In genomic region chr3:95965518-95966451, GRCm38 (mm10) we compare ENCODE assay signal across 8 mouse cellular contexts. TPM values are rescaled to one million over a fixed set of nuclear protein-coding genes. Genes with fewer than 3 reads are reported as not detected.
A peak's percentile ranks its signal among the peaks of the same experiment; 100 is the strongest.
DNase-seq lines count a peak whose midpoint lies in the region; ATAC-seq and TF ChIP-seq lines count a peak whose summit lies in the region.

No protein-coding gene starts in this region.

- H3K4me3 ChIP-seq in kidney, postnatal 0 days (replicated peaks; ENCODE audit: low read depth, low read length) = no peak overlapping the region
- no peak overlapping the region; a peak in 1 of 4 replicates for H3K4me3 ChIP-seq in ES-E14 (ENCODE audit: insufficient read depth in 1 of 2, low read depth in 1 of 2, low read length in 2 of 2, poor library complexity in 1 of 2, severe bottlenecking in 1 of 2)
- H3K4me3 ChIP-seq in cortical plate, adult 2 months (ENCODE audit: insufficient read depth, low read length) = no peak overlapping the region
- H3K4me3 ChIP-seq in hindbrain, embryonic 13.5 days = peak overlapping the region; percentile 14; the same call in 1 of the 2 replicates

- no peak overlapping the region for H3K9ac ChIP-seq in kidney, postnatal 0 days (ENCODE audit: low read depth, low read length)
- no peak overlapping the region for H3K9ac ChIP-seq in ES-E14 (ENCODE audit: insufficient read depth, low read depth, low read length, poor library complexity, severe bottlenecking)
- no peak overlapping the region; the same call in 1 of the 2 replicates for H3K9ac ChIP-seq in hindbrain, embryonic 13.5 days

- no peak overlapping the region for H3K27ac ChIP-seq in kidney, postnatal 0 days
- no peak overlapping the region for H3K27ac ChIP-seq in ES-E14 (ENCODE audit: insufficient read depth, low read depth, low read length, poor library complexity, severe bottlenecking)
- no peak overlapping the region for H3K27ac ChIP-seq in cortical plate, adult 2 months (ENCODE audit: insufficient read depth, low read length)
- H3K27ac ChIP-seq in hindbrain, embryonic 13.5 days = no peak overlapping the region

- H3K27me3 ChIP-seq in kidney, postnatal 0 days (ENCODE audit: insufficient read depth, low read length) = no peaks in the 10 kb centered on the region
- no peaks in the 10 kb centered on the region for H3K27me3 ChIP-seq in hindbrain, embryonic 13.5 days

- peak overlapping the region; percentile 31; the same call in 1 of the 2 replicates for H3K4me2 ChIP-seq in kidney, postnatal 0 days (ENCODE audit: low read length)
- peak overlapping the region; percentile 46 for H3K4me2 ChIP-seq in hindbrain, embryonic 13.5 days

- H3K9me3 ChIP-seq in kidney, postnatal 0 days (replicated peaks; ENCODE audit: low read length) = no peaks in the 10 kb centered on the region
- no peaks in the 10 kb centered on the region for H3K9me3 ChIP-seq in ES-E14 (ENCODE audit: control insufficient read depth, insufficient read depth, low read depth, low read length)
- no peaks in the 10 kb centered on the region for H3K9me3 ChIP-seq in hindbrain, embryonic 13.5 days

- peak; percentile 72 for TF ChIP-seq CTCF in kidney, postnatal 0 days (IDR thresholded peaks at IDR 0.05; ENCODE audit: low read depth)
- TF ChIP-seq CTCF in cortical plate, adult 2 months (IDR thresholded peaks at IDR 0.05; ENCODE audit: extremely low read depth, insufficient read depth, low read length) = peak; percentile 47; the same call in 1 of the 2 replicates

- H3K4me1 ChIP-seq in kidney, postnatal 0 days (replicated peaks; ENCODE audit: insufficient read depth, low read length) = no peaks in the 10 kb centered on the region
- H3K4me1 ChIP-seq in ES-E14 (ENCODE audit: control insufficient read depth in 2 of 2, insufficient read depth in 2 of 2, low read length in 2 of 2, poor library complexity in 1 of 2) = no peaks in the 10 kb centered on the region
- peaks cover 1% of the 10 kb centered on the region; the same call in 1 of the 2 replicates for H3K4me1 ChIP-seq in cortical plate, adult 2 months (ENCODE audit: control insufficient read depth, insufficient read depth, low read length)
- peaks cover 5% of the 10 kb centered on the region for H3K4me1 ChIP-seq in hindbrain, embryonic 13.5 days (replicated peaks)

- 8% methylated on average over 7 of the region's 7 CpGs for WGBS in kidney, postnatal 0 days
- WGBS in hindbrain, embryonic 13.5 days = 12% methylated on average over 7 of the region's 7 CpGs

- peak; percentile 76 for DNase-seq in kidney, postnatal 0 days (ENCODE audit: low spot score)
- DNase-seq in kidney, adult 11 months = no peak
- no peak for DNase-seq in ES-E14 (ENCODE audit: low read depth, low spot score)
- peak; percentile 23 for DNase-seq in lung, postnatal 25 days (ENCODE audit: low spot score)
- DNase-seq in thymus, postnatal 0 days (ENCODE audit: low spot score) = peak; percentile 79
- DNase-seq in urinary bladder, postnatal 36 days (ENCODE audit: low spot score in 2 of 2) = no peak

- no peak for TF ChIP-seq POLR2A in cortical plate, adult 2 months (IDR thresholded peaks at IDR 0.05; ENCODE audit: extremely low read depth, insufficient read depth, low read length)

- in situ Hi-C loops in ES-E14 (cut with MboI; ENCODE audit: low sequenced_read_pairs in 2 of 2, unreplicated experiment in 2 of 2) = no loop called here

- no peaks in the 10 kb centered on the region for H3K36me3 ChIP-seq in kidney, postnatal 0 days (ENCODE audit: insufficient read depth, low read length)
- no peaks in the 10 kb centered on the region for H3K36me3 ChIP-seq in ES-E14 (ENCODE audit: control insufficient read depth, insufficient read depth, low read length, poor library complexity, severe bottlenecking)
- H3K36me3 ChIP-seq in hindbrain, embryonic 13.5 days = no peaks in the 10 kb centered on the region

- no peak for ATAC-seq in kidney, postnatal 0 days (replicated peaks; ENCODE audit: low FRiP score, low read depth)
- ATAC-seq in hindbrain, embryonic 13.5 days (ENCODE audit: low FRiP score) = 0 out of 2 replicates have a peak, but pooled peaks have one; percentile 54

TF ChIP-seq in ES-E14, 5 proteins besides CTCF, POLR2A, EP300 and RAD21:
- TF ChIP-seq CHD2 (IDR thresholded peaks at IDR 0.05; ENCODE audit: low read depth, low read length) = no peak
- peak; percentile 72 for TF ChIP-seq ZC3H11A (IDR thresholded peaks at IDR 0.05; ENCODE audit: borderline replicate concordance, low read depth, low read length)
- TF ChIP-seq HCFC1 (IDR thresholded peaks at IDR 0.05; ENCODE audit: borderline replicate concordance, insufficient read depth, low read length) = no peak
- TF ChIP-seq MAFK (IDR thresholded peaks at IDR 0.05; ENCODE audit: insufficient read depth, low read depth, low read length) = no peak
- TF ChIP-seq ZNF384 (IDR thresholded peaks at IDR 0.05; ENCODE audit: low read depth, low read length) = no peak

RNA-seq across cellular contexts. Expression of gene Plekho1, which starts 30.0 kb away (rescaled TPM):
- polyA plus RNA-seq in kidney, postnatal 0 days (2015; fragmentation: Nextera tagmentation; extraction: Ambion mirVana) = 41.5 and 42.5 TPM in 2 replicates
- total RNA-seq in ES-E14 (2012; rRNA removed) = 12.0 and 19.6 TPM in 2 replicates
- 133 and 134 TPM in 2 replicates for polyA plus RNA-seq in cortical plate, adult 2 months (2012; rRNA removed)
- 59.5 and 65.4 TPM in 2 replicates for polyA plus RNA-seq in hindbrain, embryonic 13.5 days (2015; fragmentation: Nextera tagmentation; extraction: Ambion mirVana)
- 36.8 and 37.0 TPM in 2 replicates for polyA plus RNA-seq in thymus, postnatal 0 days (2015; fragmentation: Nextera tagmentation; extraction: Ambion mirVana)

RNA-seq across cellular contexts. Expression of gene Anp32e, which starts 36.7 kb away (rescaled TPM):
- 128 and 151 TPM in 2 replicates for polyA plus RNA-seq in kidney, postnatal 0 days (2015; fragmentation: Nextera tagmentation; extraction: Ambion mirVana)
- total RNA-seq in ES-E14 (2012; rRNA removed) = 40.9 and 50.8 TPM in 2 replicates
- 69.8 and 85.5 TPM in 2 replicates for polyA plus RNA-seq in cortical plate, adult 2 months (2012; rRNA removed)
- polyA plus RNA-seq in hindbrain, embryonic 13.5 days (2015; fragmentation: Nextera tagmentation; extraction: Ambion mirVana) = 167 and 175 TPM in 2 replicates
- 463 and 541 TPM in 2 replicates for polyA plus RNA-seq in thymus, postnatal 0 days (2015; fragmentation: Nextera tagmentation; extraction: Ambion mirVana)

Comparison
In these comparisons a context has a peak if more than half of its experiments do, and no peak if none do; other contexts are left out.
1. DNase-seq: peak in kidney, postnatal 0 days (single experiment), lung, postnatal 25 days (single experiment) and thymus, postnatal 0 days (single experiment); none in kidney, adult 11 months (single experiment), ES-E14 (single experiment) and urinary bladder, postnatal 36 days (0 of 2).